Mouse (Mus musculus): ENCODE results near the gene Tfip11.

The Tfip11 gene

DNA sequence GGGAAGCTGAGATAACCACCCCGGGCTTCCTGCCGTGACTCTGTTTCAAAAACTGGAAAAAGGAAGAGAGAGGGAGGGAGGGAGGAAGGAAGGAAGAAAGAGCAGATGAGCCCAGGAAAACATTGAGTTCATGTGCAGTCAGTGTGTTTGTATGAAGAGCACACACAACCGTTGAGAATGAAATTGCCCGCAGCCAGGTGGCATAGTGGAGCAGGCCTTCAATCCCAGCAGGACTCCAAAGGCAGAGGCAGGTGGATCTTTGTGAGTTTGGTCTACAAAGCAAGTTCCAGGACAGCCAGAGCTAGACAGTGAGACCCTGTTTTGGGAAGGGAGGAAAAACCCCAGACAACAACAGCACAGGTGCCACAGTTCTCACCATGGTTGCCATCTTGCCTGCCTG lies 41.2 kb downstream of the Tfip11 start:
- no peak for DNase-seq

GRCm38 (mm10) chr5:112367929-112368328 lies 41.8 kb downstream of the Tfip11 start:
- DNase-seq = no peak

GRCm38 (mm10) chr5:112368666-112369065 lies 42.5 kb downstream of the Tfip11 start:
- DNase-seq = no peak

GRCm38 (mm10) chr5:112369326-112369725 lies 43.2 kb downstream of the Tfip11 start:
- DNase-seq = no peak

DNA sequence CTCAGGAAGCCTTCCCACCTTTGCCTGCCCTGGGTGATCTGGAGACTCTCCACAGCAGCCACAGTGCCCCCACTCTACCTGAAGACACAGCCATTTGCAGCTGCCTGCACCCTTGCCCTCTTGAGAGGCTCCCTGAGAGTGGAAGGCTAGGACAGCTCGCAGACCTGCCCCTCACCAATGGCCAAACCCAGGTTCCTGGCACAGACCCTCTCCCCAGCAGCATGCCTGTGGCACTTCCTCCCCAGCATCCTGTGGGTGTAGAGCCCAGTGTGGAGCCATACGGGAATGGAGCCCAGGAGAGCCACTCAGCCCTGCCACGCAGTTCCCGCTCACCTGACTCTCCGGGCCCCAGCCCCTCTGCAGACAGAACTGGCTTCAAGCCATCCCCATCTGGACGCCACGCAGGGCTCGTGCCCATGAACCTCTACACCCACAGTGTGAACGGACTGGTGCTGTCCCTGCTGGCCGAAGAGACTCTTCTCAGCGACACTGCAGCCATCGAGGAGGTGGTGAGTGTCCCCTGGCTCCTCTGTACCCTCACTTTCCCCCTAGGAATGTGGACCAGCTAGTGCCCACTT lies 44.2 kb downstream of the Tfip11 start:
- no peak for DNase-seq

DNA sequence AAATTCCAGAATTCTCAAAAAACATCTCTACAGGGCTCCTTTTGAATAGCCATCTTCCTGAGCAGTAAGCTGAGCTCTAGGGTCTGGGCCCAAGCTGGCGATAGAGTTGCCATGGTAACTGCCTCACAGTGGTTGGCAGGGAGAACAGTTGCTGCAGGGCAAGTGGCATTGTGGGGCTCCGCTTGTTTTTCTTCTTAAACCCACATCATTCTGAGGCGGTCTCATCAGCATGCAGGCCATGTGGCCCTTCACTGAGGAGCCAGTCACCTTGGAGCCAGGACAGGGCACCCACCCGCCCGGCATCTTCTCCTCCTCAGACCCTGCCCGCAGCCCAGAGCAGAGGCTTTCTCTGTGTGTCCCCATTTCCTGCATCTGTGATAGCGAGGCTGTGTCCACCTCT lies 45.8 kb downstream of the Tfip11 start:
- no peak for DNase-seq

- DNase-seq = peak; percentile 33
These were observed 50.0 kb downstream of the Tfip11 start for GRCm38 (mm10) chr5:112376111-112376510.

DNA sequence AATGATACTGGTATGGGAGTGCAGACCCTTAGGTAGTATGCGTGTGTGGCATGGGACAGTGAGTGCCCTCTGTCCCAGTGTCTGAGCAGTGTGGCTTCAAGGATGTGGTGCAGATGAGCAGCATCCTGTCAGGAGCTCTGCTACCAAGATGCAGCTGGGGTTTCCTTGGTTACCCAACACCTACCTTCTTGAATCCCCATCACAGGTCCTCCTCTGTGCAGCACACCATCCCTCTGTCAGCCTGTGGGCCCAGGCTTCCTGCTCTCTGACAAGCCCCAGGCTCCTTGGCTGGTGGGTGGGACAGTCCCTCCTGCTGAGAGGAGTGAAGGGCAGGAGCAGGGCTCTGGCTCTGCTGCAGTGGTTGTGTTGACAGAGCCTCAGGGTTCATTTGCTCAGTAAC lies 51.2 kb downstream of the Tfip11 start:
- no peak for DNase-seq

- DNase-seq = no peak
These were observed 52.6 kb downstream of the Tfip11 start for GRCm38 (mm10) chr5:112378716-112379115.

DNA sequence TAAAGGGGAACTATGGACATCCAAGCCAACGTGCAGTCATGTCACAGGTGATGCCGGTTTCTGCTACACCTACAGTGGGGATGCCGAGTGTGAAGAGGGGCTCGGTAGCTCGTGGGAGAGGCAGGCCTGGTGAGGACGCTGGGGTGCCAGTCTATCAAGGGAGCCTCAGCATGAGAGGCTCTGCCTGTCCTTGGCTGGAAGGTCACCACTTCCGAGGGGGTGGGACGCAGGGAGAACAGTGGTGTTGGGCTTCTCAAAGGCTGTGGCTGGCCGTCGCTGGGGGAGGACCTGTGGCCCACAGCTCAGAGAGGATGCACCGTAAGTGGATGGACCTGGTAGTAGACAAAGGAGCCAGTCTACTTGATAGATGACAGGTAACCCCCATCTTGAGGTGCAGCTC lies 55.0 kb downstream of the Tfip11 start:
- no peak for DNase-seq

- no peak for DNase-seq
These were observed 55.9 kb downstream of the Tfip11 start for GRCm38 (mm10) chr5:112382042-112382441.

GRCm38 (mm10) chr5:112382641-112383330 lies 56.6 kb downstream of the Tfip11 start:
- DNase-seq = no peak

- DNase-seq = no peak
These were observed 58.8 kb downstream of the Tfip11 start for GRCm38 (mm10) chr5:112384805-112385472.

GRCm38 (mm10) chr5:112385973-112386372 lies 59.8 kb downstream of the Tfip11 start:
- no peak for DNase-seq

All from thymus, postnatal 4 days (tissue).